ENCODE assay signal across 8 mouse cellular contexts in the genomic region with DNA sequence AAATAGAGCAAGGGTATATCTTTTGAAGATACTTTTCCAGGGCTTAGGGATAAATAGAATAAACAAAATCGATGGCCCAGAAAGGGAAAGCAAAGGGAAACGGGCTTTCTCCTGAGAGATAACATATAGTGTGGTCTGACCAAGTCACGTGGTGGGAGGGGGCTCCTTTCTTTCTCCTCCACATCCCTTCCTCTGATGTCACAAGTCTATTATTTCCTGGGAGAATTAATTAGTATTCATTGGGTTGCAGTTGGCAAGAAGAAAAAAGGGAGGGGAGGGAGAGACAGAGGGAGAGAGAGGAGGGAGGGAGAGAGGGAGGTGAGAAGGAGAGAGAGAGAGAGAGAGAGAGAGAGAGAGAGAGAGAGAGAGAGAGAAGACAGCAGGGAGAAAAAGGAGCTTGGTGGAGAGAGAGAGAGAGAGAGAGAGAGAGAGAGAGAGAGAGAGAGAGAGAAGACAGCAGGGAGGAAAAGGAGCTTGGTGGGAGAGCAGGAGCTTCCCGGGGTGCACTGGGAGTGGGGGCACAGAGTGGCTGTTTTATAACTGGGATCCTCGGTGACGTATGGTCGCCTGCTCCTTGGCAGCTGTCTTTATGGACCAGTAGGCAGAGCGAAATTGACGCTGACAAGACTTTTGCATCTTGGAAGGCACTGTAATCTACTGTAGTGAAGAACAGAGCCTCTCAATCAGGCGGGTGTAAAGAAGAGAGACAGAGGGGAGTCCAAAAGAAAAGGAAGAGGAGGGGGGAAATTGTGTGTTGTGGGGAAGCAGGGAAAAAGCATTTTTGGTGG.
DNase-seq lines count a peak whose midpoint lies in the region; TF ChIP-seq lines count a peak whose summit lies in the region.
"Had no signal": no experiment of that assay in that cellular context is flagged by ENCODE, and none has a peak within 500 bp of the region (broad histone marks: within the 10 kb centered on the region; RNA-seq: fewer than 3 reads in every experiment).

No protein-coding gene starts in this region.

- peak overlapping the region; percentile 86 for H3K27ac ChIP-seq in forebrain, embryonic 10.5 days
- H3K27ac ChIP-seq in layer of hippocampus, adult 2 months, result peak overlapping the region; percentile 95
- H3K27ac ChIP-seq: liver, embryonic 15.5 days had no signal

- no peak for TF ChIP-seq CTCF in layer of hippocampus, adult 2 months (conservative IDR thresholded peaks at IDR 0.05)

- H3K36me3 ChIP-seq in forebrain, embryonic 10.5 days (replicated peaks), result no peaks in the 10 kb centered on the region
- H3K36me3 ChIP-seq: liver, embryonic 15.5 days had no signal

- H3K4me1 ChIP-seq in forebrain, embryonic 10.5 days, result peaks cover 6% of the 10 kb centered on the region; the same call in 1 of the 2 replicates
- H3K4me1 ChIP-seq: liver, embryonic 15.5 days had no signal

- DNase-seq in MN1 (ENCODE audit: low spot score), result peak; percentile 64
- DNase-seq in brain, adult 2 months (ENCODE audit: low read depth, low spot score), result peak; percentile 89
- DNase-seq in forebrain, embryonic 10.5 days (ENCODE audit: extremely low spot score, low spot score), result peak; percentile 41
- peak; percentile 55 to 63 for DNase-seq in layer of hippocampus, adult 2 months (ENCODE audit: low spot score in 2 of 2)
- peak; percentile 30 for DNase-seq in neural tube, embryonic 10.5 days (ENCODE audit: extremely low spot score, low spot score)
- DNase-seq in adrenal gland, postnatal 25 days, result no peak
- DNase-seq in testis, postnatal 10 days (ENCODE audit: low spot score), result no peak

- WGBS in forebrain, embryonic 10.5 days, result 30% methylated on average over 10 of the region's 10 CpGs

- peak overlapping the region; percentile 48 for H3K4me3 ChIP-seq in forebrain, embryonic 10.5 days
- peak overlapping the region; percentile 64 for H3K4me3 ChIP-seq in layer of hippocampus, adult 2 months
- H3K4me3 ChIP-seq: liver, embryonic 15.5 days had no signal

- H3K27me3 ChIP-seq in forebrain, embryonic 10.5 days (ENCODE audit: poor library complexity, severe bottlenecking), result peaks cover 73% of the 10 kb centered on the region
- H3K27me3 ChIP-seq: liver, embryonic 15.5 days had no signal

- no peaks in the 10 kb centered on the region for H3K9me3 ChIP-seq in forebrain, embryonic 10.5 days
- H3K9me3 ChIP-seq: liver, embryonic 15.5 days had no signal

Comparison
In these comparisons a context has a peak if more than half of its experiments do, and no peak if none do; other contexts are left out.
1. DNase-seq: peak in MN1 (single experiment), brain, adult 2 months (single experiment), forebrain, embryonic 10.5 days (single experiment), layer of hippocampus, adult 2 months (2 of 2) and neural tube, embryonic 10.5 days (single experiment); none in adrenal gland, postnatal 25 days (single experiment) and testis, postnatal 10 days (single experiment).